Mouse (Mus musculus) midbrain, embryonic 14.5 days (tissue): Measurements from ENCODE around the gene Eef1akmt4. TPM values are rescaled to one million over a fixed set of nuclear protein-coding genes. Genes with fewer than 3 reads are reported as not detected.
"Not testable (repeated sequence)": the region's sequence is repeated elsewhere in the genome, so short reads cannot be mapped to it uniquely, and the experiment has no call there.

Experiments
- ATAC-seq: fragments of 200-750 bp; cut with Nextera tagmentation; 2 replicates; pipeline ENCODE4 v1.8.0; 2017; ENCODE audit warnings: moderate number of reproducible peaks, moderate library complexity; ENCODE audit not compliant: low FRiP score, low TSS enrichment
- DNase-seq: peaks from one replicate; pipeline ENCODE4 v3.0.0-alpha.2; 2015
- H3K27ac ChIP-seq: fragments of 300-500 bp; sonication (generic); replicated peaks from 2 replicates; pipeline ENCODE4 v1.5.1; 2014; ENCODE audit warnings: mild to moderate bottlenecking, low read depth, low read length, moderate library complexity
- H3K27me3 ChIP-seq: fragments of 300-500 bp; sonication (generic); 2 replicates; pipeline ENCODE4 v1.6.1; 2014; ENCODE audit warnings: low read length, control low read depth, mixed read lengths; ENCODE audit not compliant: control insufficient read depth, insufficient read depth
- H3K36me3 ChIP-seq: fragments of 300-500 bp; sonication (generic); 2 replicates; pipeline ENCODE4 v1.6.1; 2014; ENCODE audit warnings: low read length, control low read depth; ENCODE audit not compliant: control insufficient read depth, insufficient read depth
- H3K4me1 ChIP-seq: fragments of 300-500 bp; sonication (generic); 2 replicates; pipeline ENCODE4 v1.6.1; 2014; ENCODE audit warnings: mild to moderate bottlenecking, antibody characterized with exemption, low read length, control low read depth; ENCODE audit not compliant: control insufficient read depth, insufficient read depth
- H3K4me2 ChIP-seq: fragments of 300-500 bp; sonication (generic); 2 replicates; pipeline ENCODE4 v1.6.1; 2014; ENCODE audit warnings: mild to moderate bottlenecking, low read length, moderate library complexity
- H3K4me3 ChIP-seq: fragments of 300-500 bp; sonication (generic); replicated peaks from 2 replicates; pipeline ENCODE4 v1.5.1; 2014; ENCODE audit warnings: low read depth, low read length
- H3K9ac ChIP-seq: fragments of 300-500 bp; sonication (generic); replicated peaks from 2 replicates; pipeline ENCODE4 v1.6.1; 2014; ENCODE audit warnings: mild to moderate bottlenecking, low read length, moderate library complexity
- H3K9me3 ChIP-seq: fragments of 300-500 bp; sonication (generic); 2 replicates; pipeline ENCODE4 v1.6.1; 2016; ENCODE audit warnings: low read length, control low read depth, mixed read lengths; ENCODE audit not compliant: control insufficient read depth
- WGBS: fragments of 180-500 bp; shearing (Covaris S2); extraction: QIAGEN DNeasy Blood & Tissue Kit; methylation state at CpG from one replicate; pipeline ENCODE4 v1.1.7; 2014; 5-methylcytosine and 5-hydroxymethylcytosine counted together
- microRNA counts: library from miRNA; unstranded; fragments of <30 nt; microRNA quantifications from one replicate; lab custom pipeline; 2016
- microRNA-seq: library from miRNA; unstranded; fragments of <30 nt; microRNA quantifications from one replicate; pipeline ENCODE4, GENCODE M21; 2016
- polyA plus RNA-seq: library from polyadenylated mRNA; unstranded; fragments of >200 nt; fragmentation: Nextera tagmentation; extraction: Ambion mirVana; gene quantifications from 2 replicates; pipeline ENCODE4 v1.2.1, GENCODE M21; 2014

Gene Eef1akmt4
- polyA plus RNA-seq, 1 experiment from 2014 or later, result 12.0 TPM

GRCm38 (mm10) chr16:20643911-20644310, 32.5 kb downstream of the Eef1akmt4 start:
- ATAC-seq, result no peak
- Histone ChIP-seq H3K4me2 (no peak overlapping the region), H3K4me3 (no peak overlapping the region), H3K36me3 (0 out of 2 replicates have a peak, but pooled peaks cover 11% of the 10 kb centered on the region), H3K27ac (no peak overlapping the region), H3K27me3 (no peaks in the 10 kb centered on the region), H3K9me3 (no peaks in the 10 kb centered on the region), H3K9ac (no peak overlapping the region), H3K4me1 (no peaks in the 10 kb centered on the region)
- no peak for DNase-seq
- 90% methylated on average over 7 of the region's 7 CpGs for WGBS

- Histone ChIP-seq H3K9me3 (no peaks in the 10 kb centered on the region), H3K27me3 (no peaks in the 10 kb centered on the region), H3K4me2 (peak within 1 kb of the TSS; percentile 79), H3K27ac (peak within 1 kb of the TSS; percentile 75), H3K36me3 (peaks cover 19% of the 10 kb centered on the region), H3K9ac (peak within 1 kb of the TSS; percentile 78), H3K4me1 (peaks cover 13% of the 10 kb centered on the region), H3K4me3 (peak within 1 kb of the TSS; percentile 72)
- ATAC-seq (peak; percentile 94), DNase-seq (peak; percentile 98)
- 2% methylated on average over 46 of the region's 46 CpGs for WGBS
Observed at GRCm38 (mm10) chr16:20651076-20651946, 39.9 kb downstream of the Eef1akmt4 start, which contains the start of gene Psmd2. Gene Psmd2, plus strand, starts transcription at chr16:20651652.

- Histone ChIP-seq H3K4me3 (peak overlapping the region; percentile 72), H3K4me1 (peaks cover 13% of the 10 kb centered on the region), H3K27me3 (no peaks in the 10 kb centered on the region), H3K27ac (peak overlapping the region; percentile 75; the same call in 1 of the 2 replicates), H3K36me3 (peaks cover 26% of the 10 kb centered on the region), H3K9me3 (no peaks in the 10 kb centered on the region), H3K9ac (peak overlapping the region; percentile 78), H3K4me2 (peak overlapping the region; percentile 79)
- 11% methylated on average over 12 of the region's 12 CpGs for WGBS
- ATAC-seq (no peak), DNase-seq (no peak)
Observed at GRCm38 (mm10) chr16:20651947-20652310, 40.5 kb downstream of the Eef1akmt4 start.

- Histone ChIP-seq H3K4me3 (no peak overlapping the region), H3K27me3 (no peaks in the 10 kb centered on the region), H3K4me2 (peak overlapping the region; percentile 79; the same call in 1 of the 2 replicates), H3K9me3 (no peaks in the 10 kb centered on the region), H3K36me3 (peaks cover 40% of the 10 kb centered on the region), H3K27ac (no peak overlapping the region), H3K4me1 (peaks cover 13% of the 10 kb centered on the region), H3K9ac (no peak overlapping the region)
- 57% methylated on average over 2 of the region's 2 CpGs for WGBS
- no peak for DNase-seq
- ATAC-seq, result no peak
Observed at GRCm38 (mm10) chr16:20653315-20653714, 41.9 kb downstream of the Eef1akmt4 start.

GRCm38 (mm10) chr16:20657661-20658060, 46.3 kb downstream of the Eef1akmt4 start:
- no peaks in the 10 kb centered on the region for H3K27me3 ChIP-seq
- H3K4me3 ChIP-seq, result no peak overlapping the region
- no peak overlapping the region for H3K4me2 ChIP-seq
- ATAC-seq (no peak), DNase-seq (no peak)
- H3K9me3 ChIP-seq, result no peaks in the 10 kb centered on the region
- whole genome bisulfite sequencing, result 94% methylated on average over 4 of the region's 4 CpGs
- peaks cover 80% of the 10 kb centered on the region for H3K36me3 ChIP-seq
- H3K27ac ChIP-seq, result no peak overlapping the region
- no peak overlapping the region for H3K9ac ChIP-seq
- H3K4me1 ChIP-seq, result peaks cover 2% of the 10 kb centered on the region

- WGBS, result 96% methylated on average over 4 of the region's 6 CpGs
- not testable (repeated sequence) for H3K4me1 ChIP-seq, H3K27me3 ChIP-seq, DNase-seq, H3K4me2 ChIP-seq, H3K9ac ChIP-seq, H3K27ac ChIP-seq, H3K4me3 ChIP-seq, H3K9me3 ChIP-seq, ATAC-seq
- peaks cover 13% of the 10 kb centered on the region for H3K36me3 ChIP-seq
Observed at GRCm38 (mm10) chr16:20668013-20668412, 56.6 kb downstream of the Eef1akmt4 start, which contains the start of gene Eif4g1. Gene Eif4g1, plus strand, starts transcription at chr16:20668313.

MicroRNA genes within 50 kb of the gene (microRNA counts, 519-probe panel; counts per million panel counts)
- microRNA mmu-miR-1224 (lab: Ali Mortazavi, UCI), result 1,973 counts per million, percentile 5 among the panel's probes with 10 or more counts

Small RNAs within 50 kb of the gene (microRNA-seq; reads per million reads assigned to microRNA genes)
- gene Mir1224, result 24.4 reads per million, percentile 43 among the genes with 10 or more reads in this experiment

Other genes with a start within 250 kb of the Eef1akmt4 start
- 154 and 163 TPM in 2 replicates for gene Abcc5, start 185.2 kb upstream of the Eef1akmt4 start, polyA plus RNA-seq
- 65.8 and 97.4 TPM in 2 replicates for gene Eif2b5, start 112.8 kb upstream of the Eef1akmt4 start, polyA plus RNA-seq
- gene Dvl3, start 94.6 kb upstream of the Eef1akmt4 start, polyA plus RNA-seq, result 35.8 and 40.2 TPM in 2 replicates
- gene Ap2m1, start 76.1 kb upstream of the Eef1akmt4 start, polyA plus RNA-seq, result 1,285 and 1,320 TPM in 2 replicates
- gene Abcf3, start 63.0 kb upstream of the Eef1akmt4 start, polyA plus RNA-seq, result 69.6 and 79.9 TPM in 2 replicates
- 12.1 and 15.8 TPM in 2 replicates for gene Vwa5b2, start 22.1 kb upstream of the Eef1akmt4 start, polyA plus RNA-seq
- gene Gm49333, start within 50 bp of the Eef1akmt4 start, polyA plus RNA-seq, result not detected in 2 replicates
- 43.4 and 46.3 TPM in 2 replicates for gene Alg3, start 142 bp downstream of the Eef1akmt4 start, polyA plus RNA-seq
- 35.6 and 54.4 TPM in 2 replicates for gene Camk2n2, start 9.7 kb downstream of the Eef1akmt4 start, polyA plus RNA-seq
- 8.5 and 11.9 TPM in 2 replicates for gene Ece2, start 18.2 kb downstream of the Eef1akmt4 start, polyA plus RNA-seq
- 277 and 366 TPM in 2 replicates for gene Psmd2, start 40.1 kb downstream of the Eef1akmt4 start, polyA plus RNA-seq
- 117 and 123 TPM in 2 replicates for gene Eif4g1, start 56.7 kb downstream of the Eef1akmt4 start, polyA plus RNA-seq
- 45.3 and 50.1 TPM in 2 replicates for gene Fam131a, start 81.6 kb downstream of the Eef1akmt4 start, polyA plus RNA-seq
- gene Polr2h, start 106.1 kb downstream of the Eef1akmt4 start, polyA plus RNA-seq, result 89.6 and 95.7 TPM in 2 replicates
- gene Clcn2, start 106.2 kb downstream of the Eef1akmt4 start, polyA plus RNA-seq, result 27.2 and 30.9 TPM in 2 replicates
- gene Chrd, start 121.5 kb downstream of the Eef1akmt4 start, polyA plus RNA-seq, result 6.3 and 8.2 TPM in 2 replicates
- gene Thpo, start 122.9 kb downstream of the Eef1akmt4 start, polyA plus RNA-seq, result 0.99 and 1.4 TPM in 2 replicates